Mouse (Mus musculus) effector memory CD4-positive, alpha-beta T cell, adult 5 months (primary cell): ENCODE measurements around the gene Arid3a. TPM values are rescaled to one million over a fixed set of nuclear protein-coding genes. Genes with fewer than 3 reads are reported as not detected.

ENCODE experiments used
- polyA plus RNA-seq: library from polyadenylated mRNA; unstranded; fragments of 100-300 nt; shearing (Covaris generic); gene quantifications from one replicate; pipeline ENCODE4 v1.2.1, GENCODE M21; 2017

Gene Arid3a
- polyA plus RNA-seq = 10.6 TPM

DNA sequence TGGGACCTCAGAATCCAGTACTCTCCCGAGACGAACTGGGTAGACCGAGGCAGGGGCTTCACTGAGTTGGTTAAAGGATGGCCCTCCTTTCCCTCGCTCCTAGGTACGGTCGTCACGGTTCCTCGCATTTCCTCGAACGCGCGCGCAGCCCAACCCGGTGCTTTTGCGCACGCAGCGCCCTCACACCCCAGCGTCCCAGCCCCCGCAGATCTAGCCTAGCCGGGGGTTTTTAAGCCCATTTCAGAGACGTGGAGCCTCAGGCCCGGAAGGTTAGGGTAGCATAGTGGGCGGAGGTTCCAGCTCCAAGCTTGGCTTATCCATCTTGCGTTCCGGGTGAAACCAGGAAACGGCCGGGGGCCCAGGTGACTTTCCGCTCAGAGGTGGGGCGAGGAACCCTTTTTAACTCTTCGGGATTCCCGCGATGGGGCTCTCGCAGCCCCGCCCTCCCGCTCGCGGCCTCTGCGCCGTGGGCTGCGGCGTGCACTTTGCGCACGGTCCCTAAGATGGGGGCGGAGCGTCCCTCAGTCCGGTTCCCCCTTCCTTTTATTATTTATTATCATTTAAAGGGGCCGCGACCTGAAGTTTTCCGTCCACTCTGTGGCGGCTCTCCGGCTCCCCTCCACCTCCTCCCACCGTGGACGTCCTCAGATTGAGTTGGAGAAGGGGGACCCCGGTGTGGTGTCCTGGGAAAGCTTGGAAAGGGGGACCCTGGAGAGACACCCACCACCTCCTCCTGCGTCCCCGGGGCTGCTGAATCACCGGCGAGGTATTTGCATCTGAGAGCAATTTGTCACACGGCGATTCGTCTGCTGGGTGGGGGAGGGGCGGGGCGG is at the start of gene Arid3a:
Gene Arid3a, plus strand, starts transcription at position 553 of the 833 bp plus-strand sequence.

GRCm38 (mm10) chr10:79886054-79886453 is 40.8 kb upstream of the Arid3a start, which contains the start of gene Elane:
Gene Elane, plus strand, starts transcription at chr10:79886247.

GRCm38 (mm10) chr10:79890670-79891069 is 36.2 kb upstream of the Arid3a start, which contains the start of gene Cfd:
Gene Cfd, plus strand, starts transcription at chr10:79890853.

GRCm38 (mm10) chr10:79908167-79909091 is 18.4 kb upstream of the Arid3a start, which contains the start of gene Med16:
Gene Med16, minus strand, starts transcription at chr10:79908923.

DNA sequence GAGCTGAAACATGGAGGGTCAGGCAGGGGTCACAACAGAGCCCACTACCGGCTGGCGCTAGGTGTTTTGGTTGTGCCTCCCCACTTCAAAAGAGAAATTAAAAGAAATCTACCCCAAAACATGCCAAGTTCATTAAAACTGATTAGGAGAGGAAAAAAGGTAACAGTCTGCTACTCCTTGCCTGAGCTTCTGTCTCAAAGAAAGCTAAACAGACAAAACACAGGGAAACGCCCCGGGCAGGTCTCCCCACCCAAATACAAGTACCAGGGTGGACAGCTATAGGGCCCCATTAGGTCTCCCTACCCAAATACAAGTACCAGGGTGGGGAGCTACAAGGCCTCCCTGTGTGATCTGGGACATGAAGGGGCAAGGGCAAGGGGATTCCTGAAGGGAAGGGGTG is 16.3 kb upstream of the Arid3a start, which contains the start of gene Gm26602:
Gene Gm26602, plus strand, starts transcription at position 301 of the 400 bp plus-strand sequence.

GRCm38 (mm10) chr10:79916808-79917531 is 9.9 kb upstream of the Arid3a start, which contains the start of gene Kiss1r:
Gene Kiss1r, plus strand, starts transcription at chr10:79916971.

GRCm38 (mm10) chr10:79920958-79921535 is 5.8 kb upstream of the Arid3a start, which contains the start of gene R3hdm4:
Gene R3hdm4, minus strand, starts transcription at chr10:79921208.

DNA sequence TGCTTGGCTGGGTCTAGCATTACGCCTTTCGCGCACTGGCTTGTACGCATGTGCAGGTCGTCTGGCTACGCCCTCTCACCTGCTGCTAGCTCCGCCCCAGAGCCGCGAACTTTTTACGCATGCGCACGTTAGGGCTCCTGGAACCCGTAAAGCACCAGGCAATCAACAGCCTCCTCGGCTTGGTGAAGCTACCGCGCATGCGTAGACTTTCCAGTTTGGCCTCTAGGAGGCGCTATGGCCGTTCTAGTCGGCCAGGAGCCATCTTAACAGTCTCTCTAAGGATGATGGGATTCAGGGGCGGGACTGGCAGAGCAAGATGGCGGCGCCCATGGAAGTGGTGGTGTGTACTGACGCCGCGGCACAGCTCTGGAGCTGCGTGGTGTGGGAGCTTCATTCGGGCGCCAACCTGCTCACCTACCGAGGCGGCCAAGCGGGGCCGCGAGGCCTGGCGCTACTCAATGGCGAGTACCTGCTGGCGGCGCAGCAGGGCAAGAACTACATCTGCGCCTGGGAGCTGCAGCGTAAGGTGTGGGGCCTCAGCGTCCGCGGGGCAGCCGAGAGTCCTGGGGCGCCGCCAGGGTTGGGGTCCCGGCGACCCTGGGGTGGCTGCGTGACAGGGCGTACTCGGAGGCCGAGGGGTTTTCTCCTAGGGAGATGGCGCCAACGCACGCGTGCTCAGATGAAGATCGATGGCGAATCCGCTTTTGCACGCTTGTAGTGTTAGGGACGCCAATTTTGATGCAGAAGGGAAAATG is 33.2 kb downstream of the Arid3a start, which contains the start of gene Wdr18:
Gene Wdr18, plus strand, starts transcription at position 306 of the 755 bp plus-strand sequence.

DNA sequence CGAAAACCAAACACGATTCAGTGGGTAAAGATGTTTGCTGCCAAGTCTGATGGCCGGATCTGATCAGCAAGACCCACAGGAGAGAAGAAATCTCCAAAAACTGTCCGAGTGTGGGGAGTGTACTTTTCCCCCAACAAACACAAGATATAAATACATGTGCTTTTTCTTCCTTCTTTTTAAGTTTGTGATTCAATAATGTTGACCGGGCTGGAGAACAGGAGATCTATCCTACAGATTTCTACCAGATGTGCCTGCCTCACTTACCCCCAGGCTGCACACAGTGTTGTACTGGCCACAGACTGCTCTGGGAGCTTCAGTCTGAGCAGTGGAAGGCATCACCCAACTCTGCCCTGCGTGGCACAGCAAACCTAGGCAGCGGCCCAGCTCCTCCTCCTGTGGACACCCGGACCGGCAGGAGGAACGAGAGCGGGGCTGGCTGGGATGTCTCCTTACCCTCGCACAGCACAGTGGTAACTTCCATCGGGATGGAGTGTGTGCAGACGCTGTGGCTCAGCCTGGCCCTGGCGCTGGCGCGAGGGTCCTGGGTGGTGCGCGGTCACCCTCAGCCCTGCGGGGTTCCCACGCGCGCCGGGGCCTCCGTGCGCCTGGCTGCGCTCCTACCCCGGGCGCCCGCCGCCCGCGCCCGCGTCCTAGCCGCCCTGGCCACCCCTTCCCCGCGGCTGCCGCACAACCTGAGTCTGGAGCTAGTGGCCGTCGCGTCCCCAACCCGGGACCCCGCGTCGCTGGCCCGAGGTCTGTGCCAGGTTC is 43.8 kb downstream of the Arid3a start, which contains the start of gene Grin3b:
Gene Grin3b, plus strand, starts transcription at position 301 of the 768 bp plus-strand sequence.

GRCm38 (mm10) chr10:79984195-79984816 is 57.5 kb downstream of the Arid3a start, which contains the start of gene Tmem259:
Gene Tmem259, minus strand, starts transcription at chr10:79984330.

DNA sequence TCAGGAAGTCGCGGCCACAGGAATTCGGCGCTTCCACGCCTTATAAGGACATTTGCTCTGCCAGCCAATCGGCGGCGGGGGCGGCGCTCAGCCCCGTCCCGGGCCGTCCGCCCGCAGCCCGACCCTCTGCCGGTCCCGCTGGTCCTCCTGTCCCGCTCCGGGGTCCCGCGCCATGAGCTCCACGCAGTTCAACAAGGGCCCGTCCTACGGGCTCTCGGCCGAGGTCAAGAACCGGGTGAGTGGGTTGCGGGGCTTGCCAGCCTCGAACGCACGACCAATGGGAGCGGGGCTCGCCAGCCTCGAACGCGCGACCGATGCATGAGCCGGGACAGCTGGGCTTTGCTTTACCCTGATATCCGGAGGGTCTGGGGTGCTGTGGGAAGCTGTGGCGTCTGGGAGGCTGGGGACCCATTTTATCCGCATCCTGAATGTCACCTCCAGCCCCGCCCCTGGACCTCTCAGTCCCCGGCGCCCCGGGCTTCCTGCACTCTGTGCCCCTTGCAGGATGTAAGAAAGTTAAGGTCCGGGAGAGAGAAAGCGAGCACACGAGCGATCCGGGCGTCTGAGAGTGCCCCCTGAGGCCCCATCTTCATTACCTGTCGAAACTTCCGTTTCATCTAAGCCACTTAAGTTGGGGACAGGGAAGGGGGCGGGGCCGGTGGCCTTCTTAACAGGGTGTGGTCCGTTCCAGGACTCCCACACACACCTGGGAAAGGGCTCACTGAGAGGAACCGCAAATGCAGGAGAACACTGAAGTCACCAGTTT is 61.8 kb downstream of the Arid3a start, which contains the start of gene Cnn2:
Gene Cnn2, plus strand, starts transcription at position 79 of the 766 bp plus-strand sequence.

GRCm38 (mm10) chr10:79996272-79997033 is 69.6 kb downstream of the Arid3a start, which contains the start of gene Abca7:
Gene Abca7, plus strand, starts transcription at chr10:79996494.

Other genes starting within 250 kb of the Arid3a start
- 83.3 TPM for gene Cdc34, start 244.8 kb upstream of the Arid3a start, polyA plus RNA-seq
- 2.7 TPM for gene Gzmm, start 238.0 kb upstream of the Arid3a start, polyA plus RNA-seq
- 178 TPM for gene Bsg, start 222.6 kb upstream of the Arid3a start, polyA plus RNA-seq
- gene Hcn2, start 210.4 kb upstream of the Arid3a start, polyA plus RNA-seq = 0.12 TPM
- gene Polrmt, start 180.5 kb upstream of the Arid3a start, polyA plus RNA-seq = 33.4 TPM
- gene Fgf22, start 172.0 kb upstream of the Arid3a start, polyA plus RNA-seq = not detected
- gene Rnf126, start 160.1 kb upstream of the Arid3a start, polyA plus RNA-seq = 47.0 TPM
- 0.31 TPM for gene Fstl3, start 149.8 kb upstream of the Arid3a start, polyA plus RNA-seq
- not detected for gene Prss57, start 136.1 kb upstream of the Arid3a start, polyA plus RNA-seq
- gene Palm, start 133.5 kb upstream of the Arid3a start, polyA plus RNA-seq = 3.5 TPM
- not detected for gene Misp, start 106.1 kb upstream of the Arid3a start, polyA plus RNA-seq
- gene Ptbp1, start 72.6 kb upstream of the Arid3a start, polyA plus RNA-seq = 555 TPM
- not detected for gene Prtn3, start 52.6 kb upstream of the Arid3a start, polyA plus RNA-seq
- gene Plppr3, start 52.4 kb upstream of the Arid3a start, polyA plus RNA-seq = 11.3 TPM
- not detected for gene Elane, start 40.8 kb upstream of the Arid3a start, polyA plus RNA-seq
- gene Cfd, start 36.2 kb upstream of the Arid3a start, polyA plus RNA-seq = not detected
- gene Med16, start 18.1 kb upstream of the Arid3a start, polyA plus RNA-seq = 31.9 TPM
- gene Gm26602, start 16.2 kb upstream of the Arid3a start, polyA plus RNA-seq = 11.6 TPM
- 0.26 TPM for gene Kiss1r, start 10.1 kb upstream of the Arid3a start, polyA plus RNA-seq
- gene R3hdm4, start 5.8 kb upstream of the Arid3a start, polyA plus RNA-seq = 113 TPM
- gene Wdr18, start 33.1 kb downstream of the Arid3a start, polyA plus RNA-seq = 55.5 TPM
- not detected for gene Grin3b, start 43.7 kb downstream of the Arid3a start, polyA plus RNA-seq
- 28.1 TPM for gene Tmem259, start 57.3 kb downstream of the Arid3a start, polyA plus RNA-seq
- gene Cnn2, start 61.5 kb downstream of the Arid3a start, polyA plus RNA-seq = 501 TPM
- gene Abca7, start 69.5 kb downstream of the Arid3a start, polyA plus RNA-seq = 52.9 TPM
- 733 TPM for gene Arhgap45, start 89.6 kb downstream of the Arid3a start, polyA plus RNA-seq
- gene Polr2e, start 112.8 kb downstream of the Arid3a start, polyA plus RNA-seq = 112 TPM
- gene Gpx4, start 120.1 kb downstream of the Arid3a start, polyA plus RNA-seq = 368 TPM
- gene Sbno2, start 178.5 kb downstream of the Arid3a start, polyA plus RNA-seq = 62.6 TPM
- 79.3 TPM for gene Stk11, start 188.8 kb downstream of the Arid3a start, polyA plus RNA-seq
- gene Atp5d, start 211.6 kb downstream of the Arid3a start, polyA plus RNA-seq = 431 TPM
- gene Cbarp, start 213.8 kb downstream of the Arid3a start, polyA plus RNA-seq = 18.9 TPM
- 7.3 TPM for gene Midn, start 221.2 kb downstream of the Arid3a start, polyA plus RNA-seq
- 244 TPM for gene Cirbp, start 238.9 kb downstream of the Arid3a start, polyA plus RNA-seq
- gene 1600002K03Rik, start 245.9 kb downstream of the Arid3a start, polyA plus RNA-seq = 17.4 TPM